Mouse (Mus musculus) midbrain, embryonic 15.5 days (tissue): ENCODE data around the gene Tmem213. TPM values are rescaled to one million over a fixed set of nuclear protein-coding genes. Genes with fewer than 3 reads are reported as not detected.

ENCODE experiments used
- ATAC-seq: fragments of 200-750 bp; cut with Nextera tagmentation; replicated peaks from 2 replicates; pipeline ENCODE4 v1.8.0; 2017; ENCODE audit warnings: moderate TSS enrichment
- H3K27ac ChIP-seq: fragments of 300-500 bp; sonication (generic); 2 replicates; pipeline ENCODE4 v1.5.1; 2015; ENCODE audit warnings: mild to moderate bottlenecking, inconsistent platforms
- H3K27me3 ChIP-seq: fragments of 300-500 bp; sonication (generic); replicated peaks from 2 replicates; pipeline ENCODE4 v1.6.1; 2015; ENCODE audit warnings: inconsistent platforms
- H3K36me3 ChIP-seq: fragments of 300-500 bp; sonication (generic); replicated peaks from 2 replicates; pipeline ENCODE4 v1.6.1; 2015; ENCODE audit warnings: inconsistent platforms
- H3K4me1 ChIP-seq: fragments of 300-500 bp; sonication (generic); 2 replicates; pipeline ENCODE4 v1.6.1; 2015; ENCODE audit warnings: inconsistent platforms
- H3K4me2 ChIP-seq: fragments of 300-500 bp; sonication (generic); 2 replicates; pipeline ENCODE4 v1.6.1; 2015; ENCODE audit warnings: inconsistent platforms, mild to moderate bottlenecking, moderate library complexity
- H3K4me3 ChIP-seq: fragments of 300-500 bp; sonication (generic); 2 replicates; pipeline ENCODE4 v1.5.1; 2015; ENCODE audit warnings: mild to moderate bottlenecking, inconsistent platforms
- H3K9ac ChIP-seq: fragments of 300-500 bp; sonication (generic); 2 replicates; pipeline ENCODE4 v1.6.1; 2015; ENCODE audit warnings: mild to moderate bottlenecking, inconsistent platforms
- H3K9me3 ChIP-seq: fragments of 300-500 bp; sonication (generic); 2 replicates; pipeline ENCODE4 v1.6.1; 2016; ENCODE audit warnings: inconsistent platforms
- WGBS: fragments of 180-500 bp; shearing (Covaris S2); methylation state at CpG from one replicate; pipeline ENCODE4 v1.1.7; 2015; ENCODE audit warnings: mixed read lengths; 5-methylcytosine and 5-hydroxymethylcytosine counted together
- polyA plus RNA-seq: library from polyadenylated mRNA; unstranded; fragments of >200 nt; fragmentation: Nextera tagmentation; extraction: Ambion mirVana; gene quantifications from 2 replicates; pipeline ENCODE4 v1.2.1, GENCODE M21; 2015

Gene Tmem213
- polyA plus RNA-seq, 1 experiment from 2014 or later: not detected

DNA sequence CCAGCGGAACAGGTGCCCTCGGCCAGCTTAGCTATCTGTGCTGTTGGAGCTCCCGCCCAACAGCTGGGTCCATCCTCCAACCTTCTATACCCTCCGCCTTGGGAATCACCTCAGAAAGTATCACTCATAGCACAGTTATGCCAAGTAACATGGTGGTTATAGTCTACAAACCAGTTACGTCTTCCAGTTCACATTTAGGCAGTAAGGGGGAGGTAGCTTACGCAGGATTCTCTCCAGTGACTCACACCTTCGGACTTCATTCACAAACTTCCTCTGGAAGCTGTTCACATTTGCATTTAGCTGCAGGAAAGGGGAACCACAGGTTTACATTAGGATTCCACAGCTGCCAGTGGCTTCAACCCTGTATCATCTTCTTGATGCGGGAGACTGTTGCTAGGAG, 16.5 kb upstream of the Tmem213 start:
- Histone ChIP-seq H3K27me3 (no peaks in the 10 kb centered on the region), H3K4me1 (no peaks in the 10 kb centered on the region), H3K27ac (no peak overlapping the region), H3K36me3 (no peaks in the 10 kb centered on the region), H3K9me3 (no peaks in the 10 kb centered on the region), H3K4me2 (no peak overlapping the region), H3K4me3 (no peak overlapping the region), H3K9ac (no peak overlapping the region)
- no peak for ATAC-seq
- WGBS: 97% methylated on average over 8 of the region's 8 CpGs

DNA sequence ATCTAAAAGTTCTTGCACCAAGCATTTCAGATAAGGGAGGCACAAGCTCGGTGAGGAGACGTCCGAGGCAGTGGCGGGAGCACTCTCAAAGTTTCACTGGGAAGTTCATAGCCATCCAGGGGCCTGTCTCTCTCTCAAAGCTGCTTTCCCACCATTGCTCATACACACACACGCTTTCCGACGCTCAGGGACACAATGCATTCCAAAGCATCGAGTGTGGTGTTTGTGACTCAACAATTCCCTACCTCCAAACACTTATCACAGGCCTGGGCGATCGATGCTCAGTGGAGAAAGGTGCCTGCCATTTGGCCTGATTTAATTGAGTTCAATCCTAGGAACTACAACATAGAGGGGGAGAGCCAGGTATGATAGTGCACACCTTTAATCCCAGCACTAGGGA, 14.4 kb upstream of the Tmem213 start:
- no peak for ATAC-seq
- Histone ChIP-seq H3K36me3 (no peaks in the 10 kb centered on the region), H3K9me3 (no peaks in the 10 kb centered on the region), H3K27ac (no peak overlapping the region), H3K9ac (no peak overlapping the region), H3K4me3 (no peak overlapping the region), H3K4me1 (no peaks in the 10 kb centered on the region), H3K27me3 (no peaks in the 10 kb centered on the region), H3K4me2 (no peak overlapping the region)
- WGBS: 92% methylated on average over 10 of the region's 10 CpGs

GRCm38 (mm10) chr6:38096961-38097370, 12.1 kb upstream of the Tmem213 start:
- Histone ChIP-seq H3K9me3 (no peaks in the 10 kb centered on the region), H3K4me1 (no peaks in the 10 kb centered on the region), H3K4me2 (no peak overlapping the region), H3K4me3 (no peak overlapping the region), H3K36me3 (no peaks in the 10 kb centered on the region), H3K27ac (no peak overlapping the region), H3K9ac (no peak overlapping the region), H3K27me3 (no peaks in the 10 kb centered on the region)
- no peak for ATAC-seq
- 80% methylated on average over 5 of the region's 5 CpGs for WGBS

- H3K4me1 ChIP-seq: no peaks in the 10 kb centered on the region
- no peak overlapping the region for H3K27ac ChIP-seq
- H3K9me3 ChIP-seq: no peaks in the 10 kb centered on the region
- H3K4me2 ChIP-seq: no peak overlapping the region
- no peak for ATAC-seq
- no peaks in the 10 kb centered on the region for H3K27me3 ChIP-seq
- no peaks in the 10 kb centered on the region for H3K36me3 ChIP-seq
- WGBS: 86% methylated on average over 7 of the region's 7 CpGs
- H3K4me3 ChIP-seq: no peak overlapping the region
- no peak overlapping the region for H3K9ac ChIP-seq
Observed at GRCm38 (mm10) chr6:38102216-38102795, 6.7 kb upstream of the Tmem213 start.

DNA sequence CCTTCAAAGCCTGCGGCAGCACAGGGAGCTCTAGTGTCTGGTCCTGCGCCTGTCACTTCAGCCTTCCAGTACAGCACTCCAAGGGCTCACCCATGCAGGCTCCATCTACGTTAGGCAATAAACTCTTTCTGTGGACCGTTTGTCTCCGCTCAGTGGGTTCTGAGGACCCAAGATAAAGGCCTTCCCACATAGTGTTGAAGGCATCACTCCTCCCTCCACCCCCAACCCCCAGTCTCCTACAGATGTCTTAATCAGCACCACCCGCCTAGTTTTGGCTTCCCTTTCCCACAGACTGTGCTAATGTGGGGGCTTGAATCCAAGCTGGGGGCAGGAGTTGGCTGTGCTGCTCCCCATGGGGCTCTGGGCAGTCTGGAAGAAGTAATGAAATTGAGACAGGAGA, 5.3 kb upstream of the Tmem213 start:
- Histone ChIP-seq H3K4me3 (no peak overlapping the region), H3K4me2 (no peak overlapping the region), H3K27ac (no peak overlapping the region), H3K9me3 (no peaks in the 10 kb centered on the region), H3K36me3 (no peaks in the 10 kb centered on the region), H3K9ac (no peak overlapping the region), H3K4me1 (no peaks in the 10 kb centered on the region), H3K27me3 (no peaks in the 10 kb centered on the region)
- WGBS: 49% methylated on average over 6 of the region's 6 CpGs
- no peak for ATAC-seq

DNA sequence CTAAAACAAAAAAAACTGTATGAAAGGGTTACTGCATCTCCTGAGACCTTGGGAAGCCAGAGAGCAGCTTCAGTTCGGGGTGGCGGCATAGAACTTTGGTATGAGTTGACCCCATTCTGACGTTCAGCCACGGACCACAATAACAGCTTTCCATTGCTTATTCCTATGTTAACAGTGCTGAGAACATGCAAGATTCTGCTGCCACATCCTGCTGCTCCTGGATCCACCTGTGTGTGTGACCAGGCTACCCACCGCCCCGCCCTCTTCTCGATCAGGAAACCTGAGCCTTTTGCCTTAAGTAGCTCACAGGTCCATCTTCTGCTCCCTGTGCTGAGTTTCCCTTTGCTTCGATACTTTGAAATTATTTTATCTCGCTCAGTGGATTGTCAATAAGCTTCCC, 3.1 kb upstream of the Tmem213 start:
- 88% methylated on average over 9 of the region's 9 CpGs for WGBS
- Histone ChIP-seq H3K9ac (no peak overlapping the region), H3K4me1 (no peaks in the 10 kb centered on the region), H3K4me2 (no peak overlapping the region), H3K27ac (no peak overlapping the region), H3K36me3 (no peaks in the 10 kb centered on the region), H3K27me3 (no peaks in the 10 kb centered on the region), H3K4me3 (no peak overlapping the region), H3K9me3 (no peaks in the 10 kb centered on the region)
- ATAC-seq: no peak

DNA sequence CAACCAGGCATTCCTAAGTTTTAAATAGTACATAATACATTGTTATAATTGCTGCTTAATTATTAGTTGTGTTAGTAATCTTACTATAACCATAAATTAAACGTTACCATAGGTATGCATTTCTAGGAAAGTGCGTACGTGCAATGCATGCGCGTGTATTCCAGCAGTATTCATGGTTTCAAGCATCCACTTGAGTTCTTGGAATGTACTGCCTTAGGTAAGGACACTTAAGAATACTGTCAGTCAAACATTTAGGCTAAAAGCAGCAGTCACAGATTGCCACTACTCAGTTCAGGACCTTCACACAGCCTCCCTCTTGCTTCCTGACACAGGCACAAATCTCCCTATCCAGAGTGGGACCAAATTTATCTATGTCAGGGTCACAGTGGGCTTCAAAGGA, 606 bp upstream of the Tmem213 start:
- H3K4me1 ChIP-seq: no peaks in the 10 kb centered on the region
- WGBS: 91% methylated on average over 5 of the region's 5 CpGs
- no peaks in the 10 kb centered on the region for H3K27me3 ChIP-seq
- H3K27ac ChIP-seq: no peak overlapping the region
- H3K9ac ChIP-seq: no peak overlapping the region
- H3K4me2 ChIP-seq: no peak overlapping the region
- H3K36me3 ChIP-seq: no peaks in the 10 kb centered on the region
- H3K4me3 ChIP-seq: no peak overlapping the region
- H3K9me3 ChIP-seq: no peaks in the 10 kb centered on the region
- ATAC-seq: no peak

DNA sequence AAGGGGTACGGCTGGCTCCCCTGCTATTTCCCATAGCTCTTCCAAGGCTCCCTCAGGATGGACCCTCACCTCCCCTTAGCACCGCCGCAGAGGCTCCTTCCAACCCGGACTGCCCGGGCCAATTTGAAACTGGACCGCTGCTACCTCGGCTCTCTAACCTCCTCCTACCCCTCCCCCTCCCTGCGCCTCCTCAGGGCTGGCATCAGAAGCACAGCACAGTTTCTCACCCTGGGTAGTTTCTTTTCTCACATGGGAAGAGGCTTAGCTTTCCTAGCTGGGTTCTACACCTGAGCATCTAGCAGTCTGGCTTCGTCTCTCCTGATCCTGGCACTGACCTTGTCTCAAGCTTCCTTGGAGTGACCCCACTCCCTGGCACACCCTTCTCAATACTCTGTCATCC, 816 bp downstream of the Tmem213 start:
- 25% methylated on average over 9 of the region's 9 CpGs for WGBS
- H3K36me3 ChIP-seq: no peaks in the 10 kb centered on the region
- no peaks in the 10 kb centered on the region for H3K4me1 ChIP-seq
- H3K4me3 ChIP-seq: no peak overlapping the region
- H3K27ac ChIP-seq: no peak overlapping the region
- ATAC-seq: no peak
- no peaks in the 10 kb centered on the region for H3K27me3 ChIP-seq
- H3K9me3 ChIP-seq: no peaks in the 10 kb centered on the region
- no peak overlapping the region for H3K9ac ChIP-seq
- no peak overlapping the region for H3K4me2 ChIP-seq

DNA sequence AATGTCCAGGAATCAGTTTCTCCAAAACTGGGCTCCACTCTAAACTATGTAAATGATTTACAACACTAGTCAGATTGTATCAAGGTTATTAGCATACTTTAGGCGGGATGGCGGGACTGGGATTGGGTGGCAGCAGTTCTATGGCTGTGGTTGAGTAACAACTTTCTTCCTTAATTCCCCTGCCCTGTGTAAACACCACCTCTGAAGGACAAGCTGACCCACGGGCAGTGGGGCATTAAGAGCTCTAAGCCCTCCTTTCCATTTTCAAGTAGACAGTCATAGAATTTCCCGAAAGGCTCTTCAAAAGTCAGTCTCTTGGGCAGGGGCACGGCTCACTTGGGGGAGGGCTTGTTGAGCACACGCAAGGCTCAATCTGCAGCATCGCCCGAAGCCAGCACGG, 1.8 kb downstream of the Tmem213 start:
- ATAC-seq: no peak
- H3K9me3 ChIP-seq: no peaks in the 10 kb centered on the region
- no peaks in the 10 kb centered on the region for H3K27me3 ChIP-seq
- no peaks in the 10 kb centered on the region for H3K36me3 ChIP-seq
- H3K4me2 ChIP-seq: no peak overlapping the region
- no peaks in the 10 kb centered on the region for H3K4me1 ChIP-seq
- H3K27ac ChIP-seq: no peak overlapping the region
- WGBS: 72% methylated on average over 9 of the region's 9 CpGs
- no peak overlapping the region for H3K4me3 ChIP-seq
- no peak overlapping the region for H3K9ac ChIP-seq

GRCm38 (mm10) chr6:38116107-38116770, 7.2 kb downstream of the Tmem213 start:
- Histone ChIP-seq H3K36me3 (no peaks in the 10 kb centered on the region), H3K4me3 (no peak overlapping the region), H3K9me3 (no peaks in the 10 kb centered on the region), H3K4me2 (no peak overlapping the region), H3K27me3 (no peaks in the 10 kb centered on the region), H3K9ac (no peak overlapping the region), H3K27ac (no peak overlapping the region), H3K4me1 (no peaks in the 10 kb centered on the region)
- WGBS: 80% methylated on average over 4 of the region's 4 CpGs
- ATAC-seq: no peak

GRCm38 (mm10) chr6:38118341-38118740, 9.3 kb downstream of the Tmem213 start:
- H3K36me3 ChIP-seq: no peaks in the 10 kb centered on the region
- WGBS: 91% methylated on average over 6 of the region's 6 CpGs
- no peak overlapping the region for H3K27ac ChIP-seq
- ATAC-seq: no peak
- H3K4me3 ChIP-seq: no peak overlapping the region
- no peak overlapping the region for H3K4me2 ChIP-seq
- no peaks in the 10 kb centered on the region for H3K27me3 ChIP-seq
- no peaks in the 10 kb centered on the region for H3K4me1 ChIP-seq
- no peaks in the 10 kb centered on the region for H3K9me3 ChIP-seq
- H3K9ac ChIP-seq: no peak overlapping the region

DNA sequence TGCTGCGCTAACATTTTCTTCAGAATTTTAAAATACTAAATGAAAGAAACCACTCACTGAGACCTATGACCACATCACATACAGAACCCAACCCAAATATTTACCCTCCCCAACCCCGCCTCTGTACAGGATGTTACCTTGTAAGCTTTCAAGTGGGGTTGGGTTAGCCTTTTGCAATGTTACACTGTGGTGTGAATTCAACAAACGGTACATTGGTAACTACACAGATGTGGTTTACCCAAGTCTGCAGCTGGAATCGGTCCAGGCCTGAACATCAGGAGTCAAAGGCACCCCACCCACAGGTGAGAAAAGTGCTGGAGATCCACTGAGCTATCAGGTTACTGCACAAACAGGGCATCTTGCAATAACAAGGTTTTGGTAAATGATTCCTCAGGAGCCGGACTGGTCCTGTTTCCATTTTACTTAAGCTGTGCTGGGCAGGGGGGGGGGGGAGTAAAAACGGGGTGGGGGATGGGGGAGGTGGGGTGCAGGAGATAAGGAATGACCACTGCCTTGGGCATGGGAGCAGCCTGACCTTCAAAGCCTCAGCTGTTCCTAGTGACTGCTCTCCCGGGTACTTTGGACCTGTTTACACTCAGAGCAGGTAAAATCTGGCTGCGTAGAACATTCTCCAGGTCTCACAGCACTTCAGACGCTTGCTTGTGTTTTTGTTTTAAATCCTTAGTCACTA, 11.8 kb downstream of the Tmem213 start:
- 75% methylated on average over 9 of the region's 9 CpGs for WGBS
- ATAC-seq: no peak; the same call in 1 of the 2 replicates
- Histone ChIP-seq H3K9ac (no peak overlapping the region), H3K4me1 (no peaks in the 10 kb centered on the region), H3K4me2 (no peak overlapping the region), H3K4me3 (no peak overlapping the region), H3K36me3 (no peaks in the 10 kb centered on the region), H3K27ac (no peak overlapping the region), H3K9me3 (no peaks in the 10 kb centered on the region), H3K27me3 (no peaks in the 10 kb centered on the region)

DNA sequence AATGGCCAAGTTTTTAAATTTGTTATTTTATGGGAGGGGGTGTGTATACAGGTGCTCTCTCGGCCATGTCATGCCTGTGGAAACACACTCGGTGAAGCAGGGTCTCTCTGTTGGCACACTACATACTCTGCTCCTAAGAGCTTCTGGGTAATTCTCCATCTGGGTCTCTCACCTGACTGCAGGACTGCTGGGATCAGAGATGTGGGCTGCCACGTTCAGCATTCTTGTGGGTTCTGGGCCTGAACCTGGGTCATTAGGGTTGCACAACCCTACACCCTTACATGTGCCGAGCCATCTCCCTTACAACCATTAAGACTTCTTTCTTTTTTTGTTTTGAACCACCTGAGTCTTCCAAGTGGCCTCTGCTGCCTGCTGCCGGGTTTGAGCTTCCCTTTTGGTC, 12.8 kb downstream of the Tmem213 start:
- H3K27me3 ChIP-seq: no peaks in the 10 kb centered on the region
- 87% methylated on average over 5 of the region's 5 CpGs for WGBS
- no peak overlapping the region for H3K4me3 ChIP-seq
- no peak for ATAC-seq
- H3K4me1 ChIP-seq: no peaks in the 10 kb centered on the region
- 0 out of 2 replicates have a peak, but pooled peaks cover 4% of the 10 kb centered on the region for H3K36me3 ChIP-seq
- no peaks in the 10 kb centered on the region for H3K9me3 ChIP-seq
- no peak overlapping the region for H3K4me2 ChIP-seq
- H3K27ac ChIP-seq: no peak overlapping the region
- no peak overlapping the region for H3K9ac ChIP-seq
